Mouse (Mus musculus) CH12.LX (cell line): Measurements from ENCODE around the gene Adgrg6. TPM values are rescaled to one million over a fixed set of nuclear protein-coding genes. Genes with fewer than 3 reads are reported as not detected.

Experiments
- DNase-seq: peaks from one replicate; pipeline ENCODE4 v3.0.0-alpha.2; 2013; ENCODE audit errors: extremely low read depth
- H3K27ac ChIP-seq: 2 replicates; pipeline ENCODE4 v1.5.1; 2012; ENCODE audit warnings: low read depth, mild to moderate bottlenecking, control low read depth, moderate library complexity; ENCODE audit not compliant: insufficient read depth
- H3K27me3 ChIP-seq: replicated peaks from 2 replicates; pipeline ENCODE3; 2012; ENCODE audit warnings: inconsistent platforms
- H3K36me3 ChIP-seq, 2 experiments: replicated peaks in 1 of 2; 2 replicates each; pipeline versions ENCODE3 to v1.6.1; 2012; ENCODE audit warnings: inconsistent platforms in 1 of 2, low read length in 1 of 2, mild to moderate bottlenecking in 1 of 2, mixed read lengths in 1 of 2, moderate library complexity in 1 of 2; ENCODE audit not compliant: control insufficient read depth in 1 of 2, insufficient read depth in 1 of 2
- H3K4me1 ChIP-seq, 2 experiments: 2 replicates each; pipeline ENCODE4 v1.6.1; 2012; ENCODE audit warnings: inconsistent platforms in 1 of 2, moderate library complexity in 1 of 2; ENCODE audit not compliant: insufficient read depth in 2 of 2, control insufficient read depth in 1 of 2
- H3K4me2 ChIP-seq: 2 replicates; pipeline ENCODE4 v1.6.1; 2012; ENCODE audit warnings: low read depth, mild to moderate bottlenecking, control low read depth; ENCODE audit not compliant: poor library complexity, insufficient read depth, severe bottlenecking
- H3K4me3 ChIP-seq, 3 experiments: fragments of 150-350 bp in 1 of 3; sonication (generic) in 1 of 3; replicated peaks in 1 of 3; 2 replicates each; pipeline versions ENCODE3 to v1.5.1; 2011 to 2012; ENCODE audit warnings: low read depth in 2 of 3, low read length in 2 of 3, mild to moderate bottlenecking in 2 of 3, moderate library complexity in 2 of 3, control low read depth in 1 of 3, improper control_type of control experiment in 1 of 3, inconsistent platforms in 1 of 3, mixed read lengths in 1 of 3; ENCODE audit not compliant: poor library complexity in 1 of 3
- H3K79me2 ChIP-seq: replicated peaks from 2 replicates; pipeline ENCODE4 v1.6.1; 2012; ENCODE audit warnings: mild to moderate bottlenecking, moderate library complexity; ENCODE audit not compliant: control insufficient read depth, poor library complexity, insufficient read depth, severe bottlenecking; ENCODE audit errors: extremely low read depth
- H3K9ac ChIP-seq: 2 replicates; pipeline ENCODE4 v1.6.1; 2012; ENCODE audit warnings: low read depth, mild to moderate bottlenecking, control low read depth, moderate library complexity; ENCODE audit not compliant: insufficient read depth
- H3K9me3 ChIP-seq: replicated peaks from 2 replicates; pipeline ENCODE3; 2012; ENCODE audit warnings: low read length, inconsistent platforms, mixed read lengths
- BHLHE40 ChIP-seq: IDR thresholded peaks from 2 replicates; pipeline ENCODE4 v1.6.1; 2011; ENCODE audit warnings: mild to moderate bottlenecking, low read depth, low read length, improper control_type of control experiment
- CHD2 ChIP-seq: IDR thresholded peaks from 2 replicates; pipeline ENCODE4 v1.6.1; 2011; ENCODE audit warnings: low read length, improper control_type of control experiment
- CTCF ChIP-seq, 2 experiments: IDR thresholded peaks in 1 of 2; conservative IDR thresholded peaks in 1 of 2; 2 replicates each; pipeline ENCODE4 v1.5.1; 2011 to 2012; ENCODE audit warnings: low read depth in 2 of 2, low read length in 2 of 2, improper control_type of control experiment in 1 of 2, inconsistent platforms in 1 of 2, mild to moderate bottlenecking in 1 of 2, moderate library complexity in 1 of 2
- ELF1 ChIP-seq: IDR thresholded peaks from 2 replicates; pipeline ENCODE4 v1.6.1; 2014; ENCODE audit warnings: low read depth, mild to moderate bottlenecking, inconsistent platforms, low read length, improper control_type of control experiment
- EP300 ChIP-seq: IDR thresholded peaks from 2 replicates; pipeline ENCODE4 v1.6.1; 2011; ENCODE audit warnings: low read length, improper control_type of control experiment
- ETS1 ChIP-seq: conservative IDR thresholded peaks from 2 replicates; pipeline ENCODE4 v1.6.1; 2012; ENCODE audit warnings: low read depth, mild to moderate bottlenecking, inconsistent platforms, low read length, improper control_type of control experiment, moderate library complexity
- IRF4 ChIP-seq: IDR thresholded peaks from 2 replicates; pipeline ENCODE4 v1.6.1; 2014; ENCODE audit warnings: low read depth, mild to moderate bottlenecking, inconsistent platforms, low read length, improper control_type of control experiment
- JUN ChIP-seq: IDR thresholded peaks from 2 replicates; pipeline ENCODE4 v1.6.1; 2011; ENCODE audit warnings: low read depth, mild to moderate bottlenecking, low read length, improper control_type of control experiment, moderate library complexity; ENCODE audit not compliant: insufficient read depth
- JUND ChIP-seq: conservative IDR thresholded peaks from 2 replicates; pipeline ENCODE4 v1.6.1; 2011; ENCODE audit warnings: low read depth, low read length, improper control_type of control experiment
- KAT2A ChIP-seq: IDR thresholded peaks from 2 replicates; pipeline ENCODE4 v1.6.1; 2012; ENCODE audit warnings: low read length, improper control_type of control experiment, inconsistent platforms; ENCODE audit not compliant: insufficient replicate concordance
- MAFK ChIP-seq: IDR thresholded peaks from 2 replicates; pipeline ENCODE4 v1.6.1; 2011; ENCODE audit warnings: low read length, improper control_type of control experiment; ENCODE audit not compliant: insufficient replicate concordance
- MAX ChIP-seq: IDR thresholded peaks from 2 replicates; pipeline ENCODE4 v1.6.1; 2011; ENCODE audit warnings: low read length, improper control_type of control experiment
- MEF2A ChIP-seq: IDR thresholded peaks from 2 replicates; pipeline ENCODE4 v1.6.1; 2014; ENCODE audit warnings: low read depth, mild to moderate bottlenecking, inconsistent platforms, low read length, improper control_type of control experiment, borderline replicate concordance
- MXI1 ChIP-seq: IDR thresholded peaks from 2 replicates; pipeline ENCODE4 v1.6.1; 2011; ENCODE audit warnings: mild to moderate bottlenecking, low read depth, low read length, improper control_type of control experiment
- NELFE ChIP-seq: IDR thresholded peaks from 2 replicates; pipeline ENCODE4 v1.6.1; 2011; ENCODE audit warnings: low read depth, low read length, improper control_type of control experiment
- PAX5 ChIP-seq: IDR thresholded peaks from 2 replicates; pipeline ENCODE4 v1.6.1; 2012; ENCODE audit warnings: low read length, inconsistent platforms, mixed read lengths
- POLR2A ChIP-seq: IDR thresholded peaks from 2 replicates; pipeline ENCODE4 v1.6.1; 2011; ENCODE audit warnings: low read depth, mild to moderate bottlenecking, improper control_type of control experiment, low read length
- POLR2AphosphoS2 ChIP-seq: IDR thresholded peaks from 2 replicates; pipeline ENCODE4 v1.6.1; 2011; ENCODE audit warnings: low read depth, low read length, improper control_type of control experiment
- RAD21 ChIP-seq: IDR thresholded peaks from 2 replicates; pipeline ENCODE4 v1.6.1; 2011; ENCODE audit warnings: low read depth, mild to moderate bottlenecking, low read length, improper control_type of control experiment, moderate library complexity
- RCOR1 ChIP-seq: conservative IDR thresholded peaks from 2 replicates; pipeline ENCODE4 v1.6.1; 2012; ENCODE audit warnings: low read depth, mild to moderate bottlenecking, inconsistent platforms, low read length, improper control_type of control experiment
- SMC3 ChIP-seq: IDR thresholded peaks from 2 replicates; pipeline ENCODE4 v1.6.1; 2011; ENCODE audit warnings: low read depth, low read length, improper control_type of control experiment
- USF2 ChIP-seq: conservative IDR thresholded peaks from 2 replicates; pipeline ENCODE4 v1.6.1; 2011; ENCODE audit warnings: low read depth, low read length, improper control_type of control experiment
- ZC3H11A ChIP-seq: IDR thresholded peaks from 2 replicates; pipeline ENCODE4 v1.6.1; 2012; ENCODE audit warnings: low read depth, mild to moderate bottlenecking, inconsistent platforms, low read length, improper control_type of control experiment
- ZKSCAN1 ChIP-seq: IDR thresholded peaks from 2 replicates; pipeline ENCODE4 v1.6.1; 2012; ENCODE audit warnings: low read depth, inconsistent platforms, low read length, improper control_type of control experiment, borderline replicate concordance
- ZMIZ1 ChIP-seq: IDR thresholded peaks from 2 replicates; pipeline ENCODE4 v1.6.1; 2012; ENCODE audit warnings: low read depth, mild to moderate bottlenecking, inconsistent platforms, low read length, improper control_type of control experiment
- ZNF384 ChIP-seq: IDR thresholded peaks from 2 replicates; pipeline ENCODE4 v1.6.1; 2012; ENCODE audit warnings: low read depth, low read length, improper control_type of control experiment, inconsistent platforms
- dilution Hi-C: fragments of 300-500 bp; cut with MboI; formaldehyde crosslinking; loops from 2 replicates; pipeline ENCODE4 v1.14.3; 2020; ENCODE audit warnings: low sequenced_read_pairs; ENCODE audit not compliant: extremely low pct_unique_long_range_greater_than_20kb, extremely low pct_ligation_motif_present
- in situ Hi-C: fragments of 300-500 bp; cut with MboI; formaldehyde crosslinking; loops from 3 replicates; pipeline ENCODE4 v1.14.3; 2019; ENCODE audit warnings: low sequenced_read_pairs, low pct_ligation_motif_present, low pct_unique_long_range_greater_than_20kb, mixed read lengths
- polyA plus RNA-seq: library from polyadenylated mRNA; unstranded; fragments of >175 nt; gene quantifications from 2 replicates; pipeline ENCODE4 v1.2.1, GENCODE M21; 2012; ENCODE audit warnings: low read depth; ENCODE audit not compliant: insufficient read length
- total RNA-seq, 2 experiments: library from RNA; depleted of rRNA; stranded (reverse); fragments of 300-350 nt in 1 of 2; fragments of >200 nt in 1 of 2; gene quantifications; 2 replicates each; pipeline ENCODE4 v1.2.3; 2012 to 2014

Gene Adgrg6
- total and polyA plus RNA-seq, 3 experiments: not detected

- H3K27ac ChIP-seq: no peak overlapping the region
- no peaks in the 10 kb centered on the region for H3K36me3 ChIP-seq
- no peaks in the 10 kb centered on the region for H3K4me1 ChIP-seq
- no peak overlapping the region for H3K4me3 ChIP-seq
- H3K27me3 ChIP-seq: no peaks in the 10 kb centered on the region
- dilution Hi-C loops: no loop called here
- H3K9ac ChIP-seq: no peak overlapping the region
- no peak overlapping the region for H3K4me2 ChIP-seq
- TF ChIP-seq IRF4: no peak
- no peak for TF ChIP-seq MAFK
- no peaks in the 10 kb centered on the region for H3K79me2 ChIP-seq
- in situ Hi-C loops: no loop called here
- no peak for DNase-seq
- no peaks in the 10 kb centered on the region for H3K9me3 ChIP-seq
Measured at GRCm38 (mm10) chr10:14440860-14441579, 104.4 kb downstream of the Adgrg6 start.

DNA sequence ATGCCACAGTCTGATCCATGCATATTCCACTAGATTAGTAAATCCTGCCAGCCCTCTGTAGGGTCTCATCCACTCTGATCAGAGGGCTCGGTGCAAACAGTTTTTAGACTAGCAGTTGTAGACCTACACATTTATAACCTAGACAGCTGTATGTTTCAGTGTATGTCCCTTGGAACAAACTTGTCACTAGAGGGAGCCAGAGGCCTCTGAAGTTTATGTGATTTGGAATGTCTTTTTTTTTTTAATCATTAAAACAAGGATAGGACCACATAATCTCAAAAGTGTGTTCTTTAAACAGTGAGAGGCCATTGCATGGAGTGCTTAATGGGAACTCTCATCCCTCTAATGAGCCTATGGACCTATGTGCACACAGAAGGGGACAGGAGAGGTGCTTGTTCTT, 141.4 kb downstream of the Adgrg6 start:
- no peak overlapping the region for H3K4me2 ChIP-seq
- no peak overlapping the region for H3K9ac ChIP-seq
- no peaks in the 10 kb centered on the region for H3K9me3 ChIP-seq
- TF ChIP-seq ELF1 (no peak), CHD2 (no peak), ZC3H11A (no peak), MXI1 (no peak), CTCF (conservative IDR thresholded peaks at IDR 0.05 in 1 of 2, IDR thresholded peaks at IDR 0.05 in 1 of 2; ENCODE audit: low read depth in 2 of 2, low read length in 2 of 2) (peak; percentile 53 to 71), USF2 (no peak), NELFE (no peak), RAD21 (peak; percentile 71), BHLHE40 (no peak), KAT2A (no peak), ZNF384 (peak; percentile 88), ETS1 (no peak), MAFK (no peak), POLR2AphosphoS2 (no peak), POLR2A (no peak), JUN (no peak), ZKSCAN1 (no peak), ZMIZ1 (no peak), JUND (no peak), PAX5 (no peak), RCOR1 (no peak), MAX (no peak), MEF2A (no peak), SMC3 (peak; percentile 55), EP300 (no peak), IRF4 (no peak)
- no peaks in the 10 kb centered on the region for H3K79me2 ChIP-seq
- in situ Hi-C loops: no loop called here
- H3K27ac ChIP-seq: no peak overlapping the region
- H3K4me3 ChIP-seq: no peak overlapping the region
- DNase-seq: peak; percentile 44
- no peaks in the 10 kb centered on the region for H3K27me3 ChIP-seq
- no peaks in the 10 kb centered on the region for H3K36me3 ChIP-seq
- dilution Hi-C loops: no loop called here
- no peaks in the 10 kb centered on the region for H3K4me1 ChIP-seq
